Comparison of ENCODE assay signal across 17 mouse cellular contexts in genomic region chr7:112326852-112327251, GRCm38 (mm10).
A peak's percentile ranks its signal among the peaks of the same experiment; 100 is the strongest.
DNase-seq lines count a peak whose midpoint lies in the region; ATAC-seq and TF ChIP-seq lines count a peak whose summit lies in the region.
"Had no signal": no experiment of that assay in that cellular context is flagged by ENCODE, and none has a peak within 500 bp of the region (broad histone marks: within the 10 kb centered on the region; RNA-seq: fewer than 3 reads in every experiment).

No protein-coding gene starts in this region.

- intact Hi-C loops in heart, adult 2 months (cut with DNase I), result loop anchor here (5.0 kb wide), 1 partner anchor 240 kb away; no protein-coding TSS in a partner anchor

- no peak overlapping the region for H3K4me3 ChIP-seq in heart, adult 2 months
- no peak overlapping the region for H3K4me3 ChIP-seq in kidney, embryonic 16.5 days (ENCODE audit: low read length)
- H3K4me3 ChIP-seq in lung, embryonic 15.5 days, result no peak overlapping the region
- H3K4me3 ChIP-seq in lung, adult 2 months (replicated peaks; ENCODE audit: extremely low read depth, low read depth, low read length), result no peak overlapping the region
- H3K4me3 ChIP-seq: forebrain, embryonic 13.5 days; limb, embryonic 12.5 days; megakaryocyte, embryonic 14.5 days; neural tube, embryonic 13.5 days; stomach, embryonic 15.5 days had no signal

- H3K27ac ChIP-seq in heart, adult 2 months, result peak overlapping the region; percentile 41
- peak overlapping the region; percentile 23; the same call in 1 of the 2 replicates for H3K27ac ChIP-seq in kidney, embryonic 16.5 days (ENCODE audit: low read length)
- peak overlapping the region; percentile 15; the same call in 1 of the 2 replicates for H3K27ac ChIP-seq in lung, embryonic 15.5 days
- H3K27ac ChIP-seq: forebrain, embryonic 13.5 days; limb, embryonic 12.5 days; liver, embryonic 14.5 days; neural tube, embryonic 13.5 days; stomach, embryonic 15.5 days had no signal

- TF ChIP-seq EP300 in heart, adult 2 months (IDR thresholded peaks at IDR 0.05; ENCODE audit: insufficient read depth, low read depth, low read length), result no peak

- peaks cover 1% of the 10 kb centered on the region; the same call in 1 of the 2 replicates for H3K4me1 ChIP-seq in heart, adult 2 months (ENCODE audit: control insufficient read depth, insufficient read depth, low read length)
- no peaks in the 10 kb centered on the region for H3K4me1 ChIP-seq in kidney, embryonic 16.5 days (ENCODE audit: insufficient read depth, low read length)
- H3K4me1 ChIP-seq in lung, embryonic 15.5 days, result no peaks in the 10 kb centered on the region
- peaks cover 2% of the 10 kb centered on the region; the same call in 1 of the 2 replicates for H3K4me1 ChIP-seq in lung, adult 2 months (ENCODE audit: control insufficient read depth, insufficient read depth, low read length)
- H3K4me1 ChIP-seq: forebrain, embryonic 13.5 days; neural tube, embryonic 13.5 days; stomach, embryonic 15.5 days had no signal

- no peak for ATAC-seq in kidney, embryonic 16.5 days (ENCODE audit: low FRiP score, low TSS enrichment)
- ATAC-seq in lung, embryonic 15.5 days (ENCODE audit: borderline replicate concordance, extremely low read depth, low FRiP score, low TSS enrichment), result no peak
- ATAC-seq: forebrain, embryonic 13.5 days had no signal

- DNase-seq in heart, adult 2 months, result no peak
- DNase-seq in heart, adult 9 months (ENCODE audit: low spot score in 2 of 2), result no peak
- no peak for DNase-seq in kidney, adult 11 months
- DNase-seq in lung, adult 2 months, result no peak
- DNase-seq in lung, postnatal 14 days, result peak; percentile 35
- no peak for DNase-seq in cerebellum, adult 11 months
- DNase-seq: cerebellum, postnatal 14 days; gastrocnemius, postnatal 36 days; heart, postnatal 36 days had no signal

- no peaks in the 10 kb centered on the region for H3K27me3 ChIP-seq in heart, adult 2 months (ENCODE audit: control insufficient read depth, insufficient read depth, low read length)
- no peaks in the 10 kb centered on the region for H3K27me3 ChIP-seq in kidney, embryonic 16.5 days (ENCODE audit: insufficient read depth, low read length)
- no peaks in the 10 kb centered on the region for H3K27me3 ChIP-seq in lung, embryonic 15.5 days
- H3K27me3 ChIP-seq: forebrain, embryonic 13.5 days; neural tube, embryonic 13.5 days; stomach, embryonic 15.5 days had no signal

- no peak for TF ChIP-seq POLR2A in heart, adult 2 months (IDR thresholded peaks at IDR 0.05; ENCODE audit: insufficient read depth, low read depth, low read length)
- TF ChIP-seq POLR2A in lung, adult 2 months (IDR thresholded peaks at IDR 0.05; ENCODE audit: borderline replicate concordance, extremely low read depth, low read depth, low read length), result no peak

- no peak overlapping the region for H3K9ac ChIP-seq in heart, adult 2 months (ENCODE audit: low read depth, low read length)
- no peak overlapping the region for H3K9ac ChIP-seq in kidney, embryonic 16.5 days (replicated peaks; ENCODE audit: low read length)
- H3K9ac ChIP-seq in lung, embryonic 15.5 days, result no peak overlapping the region
- H3K9ac ChIP-seq: forebrain, embryonic 13.5 days; limb, embryonic 12.5 days; liver, embryonic 14.5 days; neural tube, embryonic 13.5 days; stomach, embryonic 15.5 days had no signal

- no peak for TF ChIP-seq CTCF in heart, adult 2 months (IDR thresholded peaks at IDR 0.05)
- TF ChIP-seq CTCF in lung, adult 2 months (IDR thresholded peaks at IDR 0.05; ENCODE audit: insufficient read depth, low read length), result no peak

- H3K36me3 ChIP-seq in heart, adult 2 months (ENCODE audit: control insufficient read depth, insufficient read depth, low read length), result peaks cover 11% of the 10 kb centered on the region
- H3K36me3 ChIP-seq in kidney, embryonic 16.5 days (ENCODE audit: insufficient read depth, low read length), result peaks cover 10% of the 10 kb centered on the region
- peaks cover 24% of the 10 kb centered on the region for H3K36me3 ChIP-seq in lung, embryonic 15.5 days
- H3K36me3 ChIP-seq: limb, embryonic 12.5 days; neural tube, embryonic 13.5 days had no signal

- H3K79me2 ChIP-seq in heart, adult 2 months (replicated peaks; ENCODE audit: control insufficient read depth, insufficient read depth, low read length), result no peaks in the 10 kb centered on the region

- peaks cover 4% of the 10 kb centered on the region; the same call in 1 of the 2 replicates for H3K9me3 ChIP-seq in kidney, embryonic 16.5 days (ENCODE audit: low read length)
- H3K9me3 ChIP-seq in lung, embryonic 15.5 days, result no peaks in the 10 kb centered on the region
- H3K9me3 ChIP-seq: forebrain, embryonic 13.5 days; limb, embryonic 12.5 days; megakaryocyte, embryonic 14.5 days; neural tube, embryonic 13.5 days; stomach, embryonic 15.5 days had no signal

- no peak overlapping the region for H3K4me2 ChIP-seq in kidney, embryonic 16.5 days (replicated peaks; ENCODE audit: low read depth, low read length)
- no peak overlapping the region for H3K4me2 ChIP-seq in lung, embryonic 15.5 days
- H3K4me2 ChIP-seq: forebrain, embryonic 13.5 days; limb, embryonic 12.5 days; neural tube, embryonic 13.5 days; stomach, embryonic 15.5 days had no signal

- WGBS in heart, adult 2 months, result 75% methylated on average over 4 of the region's 4 CpGs
- WGBS in kidney, embryonic 16.5 days, result 90% methylated on average over 4 of the region's 4 CpGs
- WGBS in lung, embryonic 15.5 days, result 92% methylated on average over 4 of the region's 4 CpGs
- WGBS in lung, adult 2 months, result 52% methylated on average over 4 of the region's 4 CpGs
